Mouse (Mus musculus) neural tube, embryonic 12.5 days (tissue): ENCODE measurements around the gene Cnnm2. TPM values are rescaled to one million over a fixed set of nuclear protein-coding genes. Genes with fewer than 3 reads are reported as not detected.

Source experiments
- ATAC-seq: fragments of 200-750 bp; cut with Nextera tagmentation; 2 replicates; pipeline ENCODE4 v1.8.0; 2017; ENCODE audit warnings: low read depth, mild to moderate bottlenecking, moderate TSS enrichment, moderate library complexity; ENCODE audit not compliant: low FRiP score
- H3K27ac ChIP-seq: fragments of 300-500 bp; sonication (generic); 2 replicates; pipeline ENCODE4 v1.5.1; 2016
- H3K27me3 ChIP-seq: fragments of 300-500 bp; sonication (generic); replicated peaks from 2 replicates; pipeline ENCODE4 v1.6.1; 2016; ENCODE audit warnings: mild to moderate bottlenecking
- H3K36me3 ChIP-seq: fragments of 300-500 bp; sonication (generic); 2 replicates; pipeline ENCODE4 v1.6.1; 2016; ENCODE audit warnings: mild to moderate bottlenecking
- H3K4me1 ChIP-seq: fragments of 300-500 bp; sonication (generic); 2 replicates; pipeline ENCODE4 v1.6.1; 2016
- H3K4me2 ChIP-seq: fragments of 300-500 bp; sonication (generic); replicated peaks from 2 replicates; pipeline ENCODE4 v1.6.1; 2016; ENCODE audit warnings: mild to moderate bottlenecking
- H3K4me3 ChIP-seq: fragments of 300-500 bp; sonication (generic); 2 replicates; pipeline ENCODE4 v1.5.1; 2016
- H3K9ac ChIP-seq: fragments of 300-500 bp; sonication (generic); 2 replicates; pipeline ENCODE4 v1.6.1; 2016; ENCODE audit warnings: mild to moderate bottlenecking
- H3K9me3 ChIP-seq: fragments of 300-500 bp; sonication (generic); 2 replicates; pipeline ENCODE4 v1.6.1; 2016; ENCODE audit warnings: mild to moderate bottlenecking
- WGBS: fragments of 180-500 bp; shearing (Covaris S2); methylation state at CpG from one replicate; pipeline ENCODE4 v1.1.7; 2016; 5-methylcytosine and 5-hydroxymethylcytosine counted together
- polyA plus RNA-seq: library from polyadenylated mRNA; unstranded; fragments of >200 nt; fragmentation: Nextera tagmentation; extraction: Ambion mirVana; gene quantifications from 2 replicates; pipeline ENCODE4 v1.2.1, GENCODE M21; 2016

Gene Cnnm2
- polyA plus RNA-seq, 1 experiment from 2014 or later, result 8.4 TPM

DNA sequence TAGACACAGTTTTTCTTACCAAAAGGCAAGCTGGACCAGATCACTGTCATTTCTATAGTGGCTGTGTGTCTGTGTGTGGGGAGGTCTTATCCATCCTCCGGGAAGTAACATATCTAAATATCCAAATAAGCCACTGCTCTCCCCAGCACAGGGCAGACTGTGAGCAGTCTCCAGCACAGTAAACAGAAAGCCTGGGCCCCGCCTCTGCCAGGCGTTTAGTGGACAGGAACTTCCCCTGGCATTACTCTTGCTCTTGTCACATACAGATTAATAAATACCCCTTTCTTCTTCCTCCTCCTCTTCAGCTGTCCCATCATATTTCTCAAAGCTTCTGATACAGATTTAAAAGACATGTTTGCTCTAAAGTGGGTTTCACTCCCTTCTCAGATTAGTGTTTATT is 101.2 kb downstream of the Cnnm2 start:
- Histone ChIP-seq H3K27me3 (no peaks in the 10 kb centered on the region), H3K4me1 (peaks cover under 1% of the 10 kb centered on the region; the same call in 1 of the 2 replicates), H3K27ac (no peak overlapping the region), H3K36me3 (0 out of 2 replicates have a peak, but pooled peaks cover 3% of the 10 kb centered on the region), H3K9me3 (no peaks in the 10 kb centered on the region), H3K9ac (no peak overlapping the region), H3K4me2 (no peak overlapping the region), H3K4me3 (no peak overlapping the region)
- 71% methylated on average over 3 of the region's 3 CpGs for WGBS
- no peak for ATAC-seq

DNA sequence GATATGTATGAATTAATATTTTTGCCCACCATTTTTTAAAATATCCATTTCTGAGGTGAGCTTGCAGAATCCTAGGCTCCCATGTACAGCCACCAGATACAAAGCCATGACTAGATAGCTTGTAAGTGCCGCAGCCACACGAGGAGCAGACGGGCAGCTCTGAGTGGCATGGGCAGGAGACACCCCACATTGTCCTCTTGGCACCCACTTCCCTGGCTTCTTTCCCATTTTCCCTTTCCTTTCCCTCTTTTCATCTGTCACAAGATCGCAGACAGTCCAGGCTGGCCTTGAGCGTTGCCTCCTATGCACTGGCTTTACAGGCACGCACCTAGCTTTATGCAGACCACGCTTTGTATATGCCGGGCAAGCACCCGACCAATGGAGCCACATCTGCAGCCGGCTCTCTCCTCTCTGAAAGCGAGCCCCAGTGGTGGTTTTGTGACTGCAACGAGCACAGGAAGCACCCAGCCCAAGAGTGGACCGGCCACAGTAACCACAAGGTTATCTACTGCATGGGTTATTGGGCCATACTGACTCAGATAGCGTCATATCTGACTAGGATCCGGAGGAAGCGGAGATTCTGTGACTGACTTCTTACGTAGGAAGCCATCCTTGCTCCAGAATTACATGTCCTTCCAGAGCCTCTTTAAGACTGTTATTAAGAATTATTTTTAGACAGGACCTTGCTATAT is 102.0 kb downstream of the Cnnm2 start:
- no peak for ATAC-seq
- H3K9ac ChIP-seq, result no peak overlapping the region

DNA sequence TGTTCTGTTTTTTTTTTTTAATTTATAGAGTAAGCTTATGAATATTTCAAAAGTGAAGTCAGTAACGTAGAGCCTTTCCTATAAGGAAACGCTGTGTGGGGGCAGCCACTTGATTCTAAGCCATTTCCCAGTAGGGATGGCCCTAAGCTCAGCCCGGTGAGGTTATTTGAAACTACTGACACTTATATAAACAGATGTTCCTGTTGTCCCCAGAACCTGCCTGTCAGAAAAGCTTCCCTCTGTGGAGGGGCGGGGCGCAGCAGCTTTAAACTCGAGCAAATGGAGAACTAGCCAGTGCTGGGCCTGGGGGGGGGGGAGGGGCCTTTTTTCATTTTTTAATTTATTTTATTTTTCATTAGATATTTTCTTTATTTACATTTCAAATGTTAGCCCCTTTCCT is 102.7 kb downstream of the Cnnm2 start:
- Histone ChIP-seq H3K27me3 (no peaks in the 10 kb centered on the region), H3K4me1 (no peaks in the 10 kb centered on the region), H3K27ac (no peak overlapping the region), H3K9ac (no peak overlapping the region), H3K36me3 (0 out of 2 replicates have a peak, but pooled peaks cover 1% of the 10 kb centered on the region), H3K4me3 (no peak overlapping the region), H3K9me3 (no peaks in the 10 kb centered on the region), H3K4me2 (no peak overlapping the region)
- no peak for ATAC-seq
- 54% methylated on average over 6 of the region's 6 CpGs for WGBS

More for the DNA sequence above, 102.0 kb downstream of the Cnnm2 start:
- Histone ChIP-seq H3K4me2 (no peak overlapping the region), H3K9me3 (no peaks in the 10 kb centered on the region), H3K4me3 (no peak overlapping the region), H3K27ac (no peak overlapping the region), H3K4me1 (no peaks in the 10 kb centered on the region), H3K36me3 (0 out of 2 replicates have a peak, but pooled peaks cover 3% of the 10 kb centered on the region), H3K27me3 (no peaks in the 10 kb centered on the region)
- 88% methylated on average over 17 of the region's 17 CpGs for WGBS

DNA sequence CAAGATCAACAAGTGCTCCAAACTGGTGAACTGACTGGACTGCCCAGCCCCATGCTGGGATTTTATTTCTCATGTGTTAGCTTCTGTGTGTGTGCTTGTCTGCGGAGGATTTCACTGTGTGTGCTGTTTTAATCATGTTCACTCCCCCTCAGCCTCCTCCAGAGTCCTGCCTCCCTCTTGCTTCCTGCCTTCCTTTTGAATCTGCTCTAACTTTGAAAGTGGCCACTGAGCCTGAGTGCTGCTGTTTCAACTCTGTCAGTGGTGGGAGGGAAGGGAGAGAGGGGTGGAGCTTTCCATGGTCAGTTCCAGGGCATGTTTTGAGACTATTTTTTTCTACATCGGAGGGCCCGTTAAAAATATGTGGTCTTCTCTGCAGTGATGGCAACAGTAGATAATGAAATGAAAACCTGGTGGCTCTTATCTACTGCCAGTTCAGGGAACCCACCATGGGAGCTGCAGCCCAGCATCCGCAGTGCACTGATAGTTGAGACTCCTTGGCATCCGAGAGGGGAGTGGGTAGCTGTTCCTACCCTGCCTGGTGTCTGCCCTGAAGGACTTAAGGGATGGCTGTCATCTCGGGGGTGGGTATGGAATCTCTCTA is 103.4 kb downstream of the Cnnm2 start:
- H3K27ac ChIP-seq, result no peak overlapping the region
- H3K9ac ChIP-seq, result no peak overlapping the region
- no peaks in the 10 kb centered on the region for H3K4me1 ChIP-seq
- 82% methylated on average over 6 of the region's 6 CpGs for WGBS
- no peak for ATAC-seq
- no peaks in the 10 kb centered on the region for H3K9me3 ChIP-seq
- H3K4me2 ChIP-seq, result no peak overlapping the region
- H3K36me3 ChIP-seq, result no peaks in the 10 kb centered on the region
- H3K27me3 ChIP-seq, result no peaks in the 10 kb centered on the region
- no peak overlapping the region for H3K4me3 ChIP-seq

DNA sequence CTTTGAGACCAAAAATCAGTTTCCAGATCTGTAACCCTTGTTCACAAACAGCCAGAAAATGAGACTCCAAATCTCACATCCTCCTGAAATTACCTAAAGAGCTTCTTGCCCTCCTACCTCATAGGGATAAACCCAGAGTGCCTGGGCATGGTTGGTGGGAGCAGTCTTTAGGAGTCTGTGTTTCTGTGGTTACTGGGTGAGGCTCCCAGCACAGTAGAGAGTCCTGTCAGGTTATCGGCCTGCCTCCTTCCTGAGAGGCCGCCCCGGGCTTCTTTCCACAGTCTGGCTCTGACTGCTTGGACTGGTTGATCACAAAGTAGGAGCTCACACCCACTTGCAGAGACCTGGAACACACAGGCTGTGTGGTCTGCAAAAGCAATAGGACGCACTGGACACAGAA is 104.0 kb downstream of the Cnnm2 start:
- WGBS, result 92% methylated on average over 4 of the region's 4 CpGs
- Histone ChIP-seq H3K36me3 (no peaks in the 10 kb centered on the region), H3K4me1 (no peaks in the 10 kb centered on the region), H3K9me3 (no peaks in the 10 kb centered on the region), H3K4me2 (no peak overlapping the region), H3K9ac (no peak overlapping the region), H3K4me3 (no peak overlapping the region), H3K27ac (no peak overlapping the region), H3K27me3 (no peaks in the 10 kb centered on the region)
- no peak for ATAC-seq

DNA sequence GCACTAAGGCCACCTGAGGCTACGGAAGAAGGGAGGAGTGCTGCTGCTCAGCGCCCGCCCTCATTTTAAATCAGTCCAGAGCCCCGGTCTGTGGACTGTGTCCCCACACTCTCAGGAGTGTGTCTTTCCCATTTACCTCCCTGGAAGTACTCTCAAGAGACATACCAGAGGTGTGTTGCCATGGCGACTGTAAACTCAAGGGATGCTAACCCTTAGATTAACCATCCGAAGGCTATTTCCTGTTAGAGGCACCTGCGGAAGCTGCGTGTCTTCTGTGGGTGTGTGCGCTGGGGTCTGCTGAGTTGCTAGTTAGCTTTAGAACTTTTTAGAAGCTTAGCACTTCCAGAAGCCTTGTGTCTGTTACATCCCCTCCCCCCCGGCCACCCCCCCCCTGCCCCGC is 107.7 kb downstream of the Cnnm2 start:
- Histone ChIP-seq H3K4me2 (no peak overlapping the region), H3K27me3 (no peaks in the 10 kb centered on the region), H3K4me3 (no peak overlapping the region), H3K27ac (no peak overlapping the region), H3K9me3 (no peaks in the 10 kb centered on the region), H3K4me1 (no peaks in the 10 kb centered on the region), H3K36me3 (no peaks in the 10 kb centered on the region), H3K9ac (no peak overlapping the region)
- no peak for ATAC-seq
- 63% methylated on average over 11 of the region's 11 CpGs for WGBS

DNA sequence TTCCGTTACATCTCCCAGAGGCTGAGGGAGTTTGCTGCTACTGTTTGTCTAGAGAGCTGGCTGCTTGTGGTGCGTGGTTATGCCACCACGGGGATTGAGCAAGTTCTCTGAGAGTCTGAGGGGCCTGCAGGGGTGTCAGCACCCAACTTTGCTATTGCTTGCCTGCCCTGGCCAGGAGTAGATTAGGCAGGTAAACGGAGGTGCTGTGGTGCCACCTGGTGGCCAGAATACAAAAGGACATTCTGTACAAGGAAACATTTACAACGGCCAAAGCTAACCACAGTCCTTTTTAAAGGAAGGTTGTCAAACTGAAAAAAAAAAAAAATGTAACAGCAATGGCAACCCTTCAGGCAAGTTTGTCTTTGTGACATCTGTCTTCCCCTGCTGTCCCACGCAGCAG is 108.1 kb downstream of the Cnnm2 start:
- no peak overlapping the region for H3K4me2 ChIP-seq
- no peaks in the 10 kb centered on the region for H3K9me3 ChIP-seq
- H3K4me1 ChIP-seq, result no peaks in the 10 kb centered on the region
- no peaks in the 10 kb centered on the region for H3K36me3 ChIP-seq
- H3K9ac ChIP-seq, result no peak overlapping the region
- no peak overlapping the region for H3K27ac ChIP-seq
- WGBS, result 14% methylated on average over 6 of the region's 6 CpGs
- H3K27me3 ChIP-seq, result no peaks in the 10 kb centered on the region
- ATAC-seq, result no peak
- no peak overlapping the region for H3K4me3 ChIP-seq

DNA sequence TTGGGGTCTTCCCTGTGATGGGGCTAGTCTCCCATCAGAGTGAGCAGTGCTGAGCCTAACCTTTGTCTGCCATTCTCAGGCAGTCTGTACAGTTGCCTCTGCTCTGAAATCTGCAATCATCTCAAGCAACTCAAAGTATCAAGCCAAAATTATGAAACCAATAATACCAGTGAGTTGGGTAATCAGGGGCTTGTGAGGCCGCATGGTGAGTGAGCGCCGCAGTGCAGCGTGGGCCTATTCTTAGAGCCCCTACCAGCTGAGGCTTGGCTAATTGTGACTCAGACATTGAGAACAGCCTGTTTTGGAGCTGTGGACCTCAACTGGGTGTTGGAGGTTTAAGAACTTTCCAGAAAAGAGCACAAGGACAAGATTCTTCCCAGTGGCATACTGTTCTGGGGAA is 109.7 kb downstream of the Cnnm2 start:
- no peak overlapping the region for H3K4me2 ChIP-seq
- no peak overlapping the region for H3K27ac ChIP-seq
- no peak overlapping the region for H3K4me3 ChIP-seq
- no peak for ATAC-seq
- H3K27me3 ChIP-seq, result no peaks in the 10 kb centered on the region
- H3K4me1 ChIP-seq, result no peaks in the 10 kb centered on the region
- H3K9ac ChIP-seq, result no peak overlapping the region
- no peaks in the 10 kb centered on the region for H3K9me3 ChIP-seq
- 94% methylated on average over 4 of the region's 4 CpGs for WGBS
- no peaks in the 10 kb centered on the region for H3K36me3 ChIP-seq

DNA sequence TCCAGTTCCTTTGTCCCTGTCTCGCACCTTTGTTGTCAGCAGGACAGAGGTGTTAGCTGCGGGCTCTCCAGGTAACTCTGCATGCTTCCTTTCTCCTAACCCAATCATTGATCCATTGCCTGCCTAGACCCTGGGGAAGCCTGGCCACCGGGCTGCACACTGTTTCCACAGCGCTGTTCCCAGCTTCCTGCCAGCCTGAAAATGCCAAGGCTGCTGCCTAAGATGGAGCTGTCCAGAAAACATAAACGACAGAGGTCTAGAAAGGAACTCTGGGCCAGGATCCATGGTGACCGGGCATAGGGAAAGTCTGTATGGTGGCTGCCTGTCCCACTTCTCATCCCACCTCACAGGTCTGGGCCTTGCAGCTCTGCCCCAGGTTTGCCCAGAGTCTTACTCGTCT is 110.3 kb downstream of the Cnnm2 start:
- no peak overlapping the region for H3K9ac ChIP-seq
- no peaks in the 10 kb centered on the region for H3K9me3 ChIP-seq
- 86% methylated on average over 7 of the region's 7 CpGs for WGBS
- no peaks in the 10 kb centered on the region for H3K36me3 ChIP-seq
- no peak overlapping the region for H3K4me2 ChIP-seq
- no peaks in the 10 kb centered on the region for H3K27me3 ChIP-seq
- ATAC-seq, result no peak
- H3K27ac ChIP-seq, result no peak overlapping the region
- no peaks in the 10 kb centered on the region for H3K4me1 ChIP-seq
- no peak overlapping the region for H3K4me3 ChIP-seq

DNA sequence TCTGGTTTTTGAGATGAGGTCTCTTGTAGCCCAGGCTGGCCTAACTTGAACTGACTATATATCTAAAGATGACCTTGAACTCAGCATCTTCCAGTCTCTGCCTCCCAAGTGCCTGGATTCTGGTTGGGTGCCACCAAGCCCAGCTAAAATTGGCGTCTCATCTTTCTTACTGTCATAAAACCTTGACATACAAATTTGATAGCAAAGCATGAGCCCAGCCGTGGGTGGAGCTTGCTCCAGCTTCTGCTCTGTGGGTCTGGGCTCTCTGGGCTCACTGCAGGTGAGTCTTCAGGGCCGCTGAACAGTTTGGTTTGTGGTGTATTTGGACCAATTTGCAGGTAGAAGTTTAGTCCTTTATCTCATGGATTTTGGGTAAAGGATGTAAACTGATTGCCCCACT is 112.5 kb downstream of the Cnnm2 start:
- 86% methylated on average over 3 of the region's 3 CpGs for WGBS

DNA sequence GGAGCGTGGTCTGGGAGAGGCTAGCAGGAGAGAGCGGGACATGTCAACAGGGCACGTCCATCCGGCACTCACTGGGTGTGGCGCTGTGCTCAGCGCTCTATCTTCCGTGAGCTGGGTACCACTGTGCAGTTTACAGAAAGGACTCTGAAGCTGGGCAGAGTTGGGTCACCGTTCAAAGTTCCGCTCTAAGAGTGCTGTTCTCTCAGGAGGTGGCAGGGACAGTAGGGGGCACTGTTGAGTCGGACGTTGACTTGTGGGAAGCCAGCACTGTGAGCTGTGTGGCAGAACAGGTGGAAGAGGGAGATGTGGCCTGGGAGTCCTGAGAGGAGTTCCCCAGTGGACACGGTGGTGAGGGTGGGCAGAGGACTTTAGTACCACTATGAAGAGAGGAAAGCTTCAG is 114.4 kb downstream of the Cnnm2 start:
- H3K36me3 ChIP-seq, result peaks cover 8% of the 10 kb centered on the region; the same call in 1 of the 2 replicates
- ATAC-seq, result peak; percentile 44; the same call in 1 of the 2 replicates
- 50% methylated on average over 12 of the region's 12 CpGs for WGBS

More for the DNA sequence above, 112.5 kb downstream of the Cnnm2 start:
- Histone ChIP-seq H3K9me3 (no peaks in the 10 kb centered on the region), H3K9ac (no peak overlapping the region), H3K27ac (no peak overlapping the region), H3K4me1 (no peaks in the 10 kb centered on the region), H3K27me3 (no peaks in the 10 kb centered on the region), H3K36me3 (peaks cover 8% of the 10 kb centered on the region; the same call in 1 of the 2 replicates), H3K4me3 (no peak overlapping the region), H3K4me2 (no peak overlapping the region)
- no peak for ATAC-seq

DNA sequence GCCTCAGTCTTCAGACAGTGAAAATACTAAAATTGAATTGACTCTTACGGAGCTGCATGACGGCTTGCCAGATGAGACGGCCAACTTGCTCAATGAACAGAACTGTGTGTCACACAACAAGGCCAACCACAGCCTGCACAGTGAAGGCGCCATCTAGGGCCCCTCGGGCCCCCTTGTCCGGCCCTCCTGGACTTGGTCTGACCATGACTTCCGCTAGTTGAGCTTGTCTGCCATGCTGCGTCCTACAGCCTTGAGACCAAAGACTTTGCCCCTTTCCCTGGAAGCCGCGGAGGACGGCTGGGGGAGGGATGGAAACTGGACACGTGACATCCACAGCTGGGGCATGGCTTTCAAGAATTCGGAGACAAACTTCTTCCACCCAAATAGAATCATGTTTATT is 116.5 kb downstream of the Cnnm2 start:
- Histone ChIP-seq H3K27ac (no peak overlapping the region), H3K4me3 (no peak overlapping the region), H3K4me1 (no peaks in the 10 kb centered on the region), H3K4me2 (no peak overlapping the region), H3K9ac (no peak overlapping the region), H3K27me3 (no peaks in the 10 kb centered on the region), H3K36me3 (peaks cover 17% of the 10 kb centered on the region; the same call in 1 of the 2 replicates), H3K9me3 (no peaks in the 10 kb centered on the region)
- WGBS, result 88% methylated on average over 13 of the region's 13 CpGs
- no peak for ATAC-seq

More for the DNA sequence above, 114.4 kb downstream of the Cnnm2 start:
- no peak overlapping the region for H3K4me2 ChIP-seq
- H3K27me3 ChIP-seq, result no peaks in the 10 kb centered on the region
- no peak overlapping the region for H3K4me3 ChIP-seq
- H3K27ac ChIP-seq, result no peak overlapping the region
- no peaks in the 10 kb centered on the region for H3K9me3 ChIP-seq
- H3K9ac ChIP-seq, result no peak overlapping the region
- no peaks in the 10 kb centered on the region for H3K4me1 ChIP-seq

DNA sequence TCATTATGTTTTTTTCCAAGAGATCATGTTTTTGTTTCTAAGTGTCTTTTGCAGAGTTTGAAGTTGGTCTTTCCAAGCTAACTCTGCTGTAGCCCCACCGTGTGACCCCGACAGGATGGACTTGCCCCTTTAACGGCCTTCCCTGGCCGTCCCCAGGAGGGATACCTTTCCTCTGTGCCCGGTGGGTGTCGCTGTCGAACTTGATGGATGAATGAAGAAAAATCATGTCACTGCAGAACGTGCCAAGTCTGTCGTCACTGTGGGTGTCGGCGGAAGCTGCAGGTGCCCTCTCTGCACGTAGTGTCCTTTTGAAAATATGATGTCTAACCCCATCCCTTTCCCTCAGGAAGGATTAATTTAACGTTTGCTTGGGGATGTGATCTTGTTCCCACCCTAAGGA is 117.0 kb downstream of the Cnnm2 start:
- 62% methylated on average over 13 of the region's 13 CpGs for WGBS
- Histone ChIP-seq H3K27me3 (no peaks in the 10 kb centered on the region), H3K9ac (no peak overlapping the region), H3K36me3 (peaks cover 19% of the 10 kb centered on the region; the same call in 1 of the 2 replicates), H3K9me3 (no peaks in the 10 kb centered on the region), H3K27ac (no peak overlapping the region), H3K4me1 (no peaks in the 10 kb centered on the region), H3K4me3 (no peak overlapping the region), H3K4me2 (no peak overlapping the region)
- no peak for ATAC-seq
